24 mouse cellular contexts compared by ENCODE assay signal in the genomic region with DNA sequence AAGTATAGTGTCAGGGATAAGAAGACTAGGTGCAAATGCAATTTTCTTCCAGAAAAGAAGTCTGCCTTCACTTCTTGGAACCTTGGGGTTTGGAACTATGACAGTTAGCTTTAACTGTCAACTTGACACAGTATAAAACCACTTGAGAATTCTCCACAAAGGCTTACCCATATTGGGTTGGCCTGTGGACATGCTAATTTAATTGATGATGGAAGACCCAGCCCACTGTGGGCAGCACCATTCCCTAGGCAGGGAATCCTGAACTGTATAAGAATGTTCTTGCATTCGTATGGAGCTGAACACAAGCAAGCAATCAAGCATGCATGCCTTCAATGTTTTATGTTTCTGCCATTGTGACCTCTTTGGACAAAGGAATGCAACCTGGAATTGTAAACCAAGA.
"Had no signal": no experiment of that assay in that cellular context is flagged by ENCODE, and none has a peak within 500 bp of the region (broad histone marks: within the 10 kb centered on the region; RNA-seq: fewer than 3 reads in every experiment).

No protein-coding gene starts in this region.

- H3K27ac ChIP-seq: embryonic facial prominence, embryonic 10.5 days; embryonic facial prominence, embryonic 12.5 days; embryonic facial prominence, embryonic 13.5 days; embryonic facial prominence, embryonic 15.5 days; forebrain, embryonic 10.5 days; forebrain, embryonic 12.5 days; forebrain, embryonic 13.5 days; forebrain, embryonic 15.5 days; gastrocnemius, adult 2 months had no signal

- DNase-seq: cerebellum, adult 2 months; cerebellum, adult 8-10 months; cerebellum, adult 9-10 months; cerebellum, adult 9-11 months; cerebellum, postnatal 25 days; cerebellum, postnatal 36 days; embryo, embryonic 11 days; forebrain, postnatal 0 days; gastrocnemius, postnatal 10 days; gastrocnemius, postnatal 25 days; gastrocnemius, postnatal 36 days; heart, adult 18-20 months had no signal

- H3K27me3 ChIP-seq: embryonic facial prominence, embryonic 12.5 days; embryonic facial prominence, embryonic 13.5 days; embryonic facial prominence, embryonic 15.5 days; forebrain, embryonic 12.5 days; forebrain, embryonic 13.5 days; forebrain, embryonic 15.5 days had no signal

- H3K4me2 ChIP-seq: embryonic facial prominence, embryonic 12.5 days; embryonic facial prominence, embryonic 13.5 days; embryonic facial prominence, embryonic 15.5 days; forebrain, embryonic 12.5 days; forebrain, embryonic 13.5 days; forebrain, embryonic 15.5 days had no signal

- H3K4me1 ChIP-seq: forebrain, embryonic 13.5 days; forebrain, embryonic 15.5 days had no signal

- H3K4me3 ChIP-seq: embryonic facial prominence, embryonic 10.5 days; embryonic facial prominence, embryonic 12.5 days; embryonic facial prominence, embryonic 13.5 days; embryonic facial prominence, embryonic 15.5 days; erythroblast, embryonic 14.5 days; forebrain, embryonic 10.5 days; forebrain, embryonic 12.5 days; forebrain, embryonic 13.5 days; forebrain, embryonic 15.5 days; gastrocnemius, adult 2 months had no signal

- H3K36me3 ChIP-seq: embryonic facial prominence, embryonic 10.5 days; embryonic facial prominence, embryonic 12.5 days; embryonic facial prominence, embryonic 13.5 days; embryonic facial prominence, embryonic 15.5 days; forebrain, embryonic 10.5 days; forebrain, embryonic 12.5 days; forebrain, embryonic 15.5 days had no signal

- H3K9me3 ChIP-seq: embryonic facial prominence, embryonic 10.5 days; embryonic facial prominence, embryonic 12.5 days; embryonic facial prominence, embryonic 13.5 days; embryonic facial prominence, embryonic 15.5 days; forebrain, embryonic 10.5 days; forebrain, embryonic 12.5 days; forebrain, embryonic 13.5 days; forebrain, embryonic 15.5 days had no signal

- ATAC-seq: forebrain, embryonic 13.5 days; forebrain, embryonic 14.5 days; forebrain, embryonic 15.5 days; forebrain, embryonic 16.5 days; forebrain, postnatal 0 days had no signal

- H3K9ac ChIP-seq: embryonic facial prominence, embryonic 12.5 days; embryonic facial prominence, embryonic 13.5 days; embryonic facial prominence, embryonic 15.5 days; forebrain, embryonic 12.5 days; forebrain, embryonic 13.5 days; forebrain, embryonic 15.5 days; forebrain, postnatal 0 days had no signal
